Mouse (Mus musculus) heart, embryonic 10.5 days (tissue): ENCODE measurements around the gene Dmd. TPM values are rescaled to one million over a fixed set of nuclear protein-coding genes. Genes with fewer than 3 reads are reported as not detected.
"Not testable (repeated sequence)": the region's sequence is repeated elsewhere in the genome, so short reads cannot be mapped to it uniquely, and the experiment has no call there.

Source experiments
- DNase-seq: peaks from one replicate; pipeline ENCODE4 v3.0.0-alpha.2; 2017; ENCODE audit warnings: low spot score
- H3K27ac ChIP-seq: fragments of 300-500 bp; sonication (generic); 2 replicates; pipeline ENCODE4 v1.5.1; 2016; ENCODE audit warnings: mild to moderate bottlenecking
- H3K27me3 ChIP-seq: fragments of 300-500 bp; sonication (generic); 2 replicates; pipeline ENCODE4 v1.6.1; 2016; ENCODE audit warnings: mild to moderate bottlenecking; ENCODE audit not compliant: poor library complexity, insufficient read depth, severe bottlenecking
- H3K36me3 ChIP-seq: fragments of 300-500 bp; sonication (generic); 2 replicates; pipeline ENCODE4 v1.6.1; 2016; ENCODE audit warnings: mild to moderate bottlenecking, moderate library complexity
- H3K4me1 ChIP-seq: fragments of 300-500 bp; sonication (generic); 2 replicates; pipeline ENCODE4 v1.6.1; 2016; ENCODE audit warnings: mild to moderate bottlenecking
- H3K4me3 ChIP-seq: fragments of 300-500 bp; sonication (generic); 2 replicates; pipeline ENCODE4 v1.5.1; 2016; ENCODE audit warnings: mild to moderate bottlenecking, moderate library complexity
- H3K9me3 ChIP-seq: fragments of 300-500 bp; sonication (generic); 2 replicates; pipeline ENCODE4 v1.6.1; 2016; ENCODE audit warnings: mild to moderate bottlenecking, moderate library complexity
- WGBS: fragments of 180-500 bp; shearing (Covaris S2); methylation state at CpG from one replicate; pipeline ENCODE4 v1.1.7; 2016; 5-methylcytosine and 5-hydroxymethylcytosine counted together
- polyA plus RNA-seq: library from polyadenylated mRNA; unstranded; fragments of >200 nt; fragmentation: Nextera tagmentation; extraction: Ambion mirVana; gene quantifications from 2 replicates; pipeline ENCODE4 v1.2.1, GENCODE M21; 2016

The Dmd gene
- polyA plus RNA-seq, 1 experiment from 2014 or later, result 18.1 TPM

- no peak overlapping the region for H3K27ac ChIP-seq
- no peak overlapping the region for H3K4me3 ChIP-seq
- H3K9me3 ChIP-seq, result no peaks in the 10 kb centered on the region
- no peak for DNase-seq
- H3K27me3 ChIP-seq, result no peaks in the 10 kb centered on the region
- no peaks in the 10 kb centered on the region for H3K4me1 ChIP-seq
- H3K36me3 ChIP-seq, result no peaks in the 10 kb centered on the region
Observed at GRCm38 (mm10) chrX:83787406-83787805, 838.7 kb downstream of the Dmd start.

GRCm38 (mm10) chrX:83867469-83867868 lies 918.8 kb downstream of the Dmd start:
- DNase-seq, H3K9me3 ChIP-seq, H3K4me1 ChIP-seq, H3K36me3 ChIP-seq, H3K27me3 ChIP-seq, H3K27ac ChIP-seq, H3K4me3 ChIP-seq: not testable (repeated sequence)
- 42% methylated on average over 9 of the region's 9 CpGs for WGBS

- H3K27ac ChIP-seq, H3K27me3 ChIP-seq, H3K36me3 ChIP-seq, H3K9me3 ChIP-seq, H3K4me1 ChIP-seq, H3K4me3 ChIP-seq, DNase-seq: not testable (repeated sequence)
- WGBS, result 84% methylated on average over 11 of the region's 11 CpGs
Observed at GRCm38 (mm10) chrX:83875389-83875788, 926.7 kb downstream of the Dmd start.

GRCm38 (mm10) chrX:83975895-83976294 lies 1027.2 kb downstream of the Dmd start:
- Histone ChIP-seq H3K4me1 (no peaks in the 10 kb centered on the region), H3K4me3 (no peak overlapping the region), H3K27me3 (no peaks in the 10 kb centered on the region), H3K36me3 (no peaks in the 10 kb centered on the region), H3K27ac (no peak overlapping the region), H3K9me3 (no peaks in the 10 kb centered on the region)
- DNase-seq, result no peak
- 51% methylated on average over 1 of the region's 1 CpGs for WGBS

DNA sequence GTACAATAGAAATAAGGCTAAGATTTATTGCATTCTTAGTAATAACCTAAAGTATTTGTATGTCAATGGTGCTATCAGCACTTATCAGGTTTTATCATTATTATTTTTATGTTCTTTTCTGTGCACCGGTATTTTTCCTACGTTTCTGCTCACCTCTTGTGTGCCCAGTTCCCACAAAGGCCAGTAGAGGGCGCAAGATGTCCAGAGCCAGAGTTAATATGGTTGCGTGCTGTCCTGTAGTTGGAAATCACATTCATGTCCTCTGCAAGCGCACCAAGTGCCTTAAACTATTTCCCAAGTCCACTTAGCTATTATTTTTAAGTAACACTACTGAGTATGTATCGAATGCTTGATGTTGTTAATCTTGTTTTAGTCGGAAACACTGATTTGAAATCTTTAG lies 1052.6 kb downstream of the Dmd start:
- no peak for DNase-seq

GRCm38 (mm10) chrX:84062431-84062830 lies 1113.8 kb downstream of the Dmd start:
- not testable (repeated sequence) for H3K27me3 ChIP-seq, H3K27ac ChIP-seq, H3K4me3 ChIP-seq, H3K36me3 ChIP-seq, DNase-seq, H3K9me3 ChIP-seq, H3K4me1 ChIP-seq
- WGBS, result 79% methylated on average over 3 of the region's 3 CpGs

More for the DNA sequence above, 1052.6 kb downstream of the Dmd start:
- no peaks in the 10 kb centered on the region for H3K4me1 ChIP-seq
- H3K4me3 ChIP-seq, result no peak overlapping the region
- no peaks in the 10 kb centered on the region for H3K36me3 ChIP-seq
- 38% methylated on average over 7 of the region's 7 CpGs for WGBS
- H3K9me3 ChIP-seq, result no peaks in the 10 kb centered on the region
- no peak overlapping the region for H3K27ac ChIP-seq
- H3K27me3 ChIP-seq, result no peaks in the 10 kb centered on the region

DNA sequence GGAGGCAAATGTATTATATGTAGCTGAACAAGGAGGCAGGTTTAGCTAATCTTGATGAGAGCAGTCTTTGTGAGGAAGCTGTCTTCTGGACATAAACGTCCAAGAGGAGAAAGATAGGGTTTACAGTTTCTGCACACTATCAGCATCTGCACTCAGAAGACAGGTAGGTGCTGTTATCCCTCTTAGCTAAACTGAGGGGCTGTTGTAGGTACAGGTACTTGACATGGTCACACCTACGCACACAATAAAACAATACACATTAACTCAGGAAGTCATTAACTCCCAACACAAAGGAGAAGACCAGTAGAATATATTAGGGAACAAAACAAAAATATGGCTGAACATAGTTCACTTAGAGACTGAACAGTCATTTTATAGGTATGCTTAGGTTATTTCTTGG lies 1217.2 kb downstream of the Dmd start:
- H3K27me3 ChIP-seq, result no peaks in the 10 kb centered on the region
- WGBS, result 70% methylated on average over 2 of the region's 2 CpGs
- no peaks in the 10 kb centered on the region for H3K9me3 ChIP-seq
- DNase-seq, result no peak
- no peak overlapping the region for H3K27ac ChIP-seq
- no peak overlapping the region for H3K4me3 ChIP-seq
- H3K4me1 ChIP-seq, result no peaks in the 10 kb centered on the region
- no peaks in the 10 kb centered on the region for H3K36me3 ChIP-seq

- Histone ChIP-seq H3K27me3 (no peaks in the 10 kb centered on the region), H3K9me3 (no peaks in the 10 kb centered on the region), H3K27ac (no peak overlapping the region), H3K4me1 (no peaks in the 10 kb centered on the region), H3K36me3 (no peaks in the 10 kb centered on the region), H3K4me3 (no peak overlapping the region)
- no peak for DNase-seq
- 65% methylated on average over 2 of the region's 2 CpGs for WGBS
Observed at GRCm38 (mm10) chrX:84241297-84241859, 1292.7 kb downstream of the Dmd start.

GRCm38 (mm10) chrX:84330593-84330992 lies 1381.9 kb downstream of the Dmd start:
- Histone ChIP-seq H3K9me3 (no peaks in the 10 kb centered on the region), H3K36me3 (no peaks in the 10 kb centered on the region), H3K4me3 (no peak overlapping the region), H3K4me1 (no peaks in the 10 kb centered on the region), H3K27me3 (no peaks in the 10 kb centered on the region), H3K27ac (no peak overlapping the region)
- no peak for DNase-seq

DNA sequence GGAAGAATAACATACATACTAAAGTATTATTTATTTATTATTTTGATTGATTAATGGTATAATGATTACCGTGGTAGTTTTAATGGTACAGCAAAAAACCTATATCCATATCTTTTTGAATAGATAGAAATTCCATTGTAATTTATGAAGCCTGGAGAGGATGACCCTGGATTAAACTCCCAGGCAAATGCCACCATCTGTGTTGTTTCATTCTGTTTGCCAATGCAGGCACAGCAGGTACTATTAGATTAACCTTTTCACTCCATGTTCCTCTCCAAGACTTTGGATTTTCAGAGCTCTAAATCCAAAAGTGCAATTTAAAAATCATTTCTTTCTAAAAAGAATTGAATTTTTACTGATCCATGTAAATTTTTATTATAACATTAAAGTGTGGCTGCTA lies 1383.5 kb downstream of the Dmd start:
- Histone ChIP-seq H3K4me3 (no peak overlapping the region), H3K36me3 (no peaks in the 10 kb centered on the region), H3K27me3 (no peaks in the 10 kb centered on the region), H3K27ac (no peak overlapping the region), H3K4me1 (no peaks in the 10 kb centered on the region), H3K9me3 (no peaks in the 10 kb centered on the region)
- DNase-seq, result no peak
- WGBS, result 93% methylated on average over 1 of the region's 1 CpGs

DNA sequence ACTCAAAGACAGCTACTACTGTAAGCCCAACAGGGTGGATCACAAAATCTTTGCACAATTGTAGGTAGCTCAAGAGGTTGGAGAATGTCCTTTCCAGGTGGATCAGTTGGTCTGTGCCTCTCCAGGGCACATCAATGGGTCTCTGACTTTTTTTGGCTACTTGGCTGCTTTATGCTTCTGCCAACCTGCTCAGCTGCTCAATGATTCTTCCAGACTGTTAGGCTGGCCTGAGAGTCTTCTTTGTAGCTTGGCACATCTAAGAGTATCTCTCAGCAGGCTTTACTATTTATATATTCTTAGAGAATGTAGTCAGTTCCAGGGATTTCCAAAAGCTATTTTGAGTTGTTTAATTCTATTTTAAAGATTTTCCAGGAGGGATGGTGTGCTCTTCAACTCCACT lies 1416.3 kb downstream of the Dmd start:
- no peak overlapping the region for H3K4me3 ChIP-seq
- H3K36me3 ChIP-seq, result no peaks in the 10 kb centered on the region
- DNase-seq, result no peak
- H3K9me3 ChIP-seq, result no peaks in the 10 kb centered on the region
- no peaks in the 10 kb centered on the region for H3K27me3 ChIP-seq
- H3K4me1 ChIP-seq, result no peaks in the 10 kb centered on the region
- no peak overlapping the region for H3K27ac ChIP-seq

GRCm38 (mm10) chrX:84435608-84436007 lies 1486.9 kb downstream of the Dmd start:
- Histone ChIP-seq H3K27me3 (no peaks in the 10 kb centered on the region), H3K9me3 (no peaks in the 10 kb centered on the region), H3K4me1 (no peaks in the 10 kb centered on the region), H3K4me3 (no peak overlapping the region), H3K27ac (no peak overlapping the region), H3K36me3 (no peaks in the 10 kb centered on the region)
- no peak for DNase-seq
- 70% methylated on average over 4 of the region's 4 CpGs for WGBS

GRCm38 (mm10) chrX:84436556-84436955 lies 1487.9 kb downstream of the Dmd start:
- Histone ChIP-seq H3K36me3 (no peaks in the 10 kb centered on the region), H3K4me3 (no peak overlapping the region), H3K4me1 (no peaks in the 10 kb centered on the region), H3K9me3 (no peaks in the 10 kb centered on the region), H3K27me3 (no peaks in the 10 kb centered on the region), H3K27ac (no peak overlapping the region)
- 75% methylated on average over 4 of the region's 4 CpGs for WGBS
- no peak for DNase-seq

GRCm38 (mm10) chrX:84442996-84443395 lies 1494.3 kb downstream of the Dmd start:
- Histone ChIP-seq H3K9me3 (no peaks in the 10 kb centered on the region), H3K36me3 (no peaks in the 10 kb centered on the region), H3K4me1 (no peaks in the 10 kb centered on the region), H3K27ac (no peak overlapping the region), H3K27me3 (no peaks in the 10 kb centered on the region), H3K4me3 (no peak overlapping the region)
- no peak for DNase-seq
- 63% methylated on average over 3 of the region's 3 CpGs for WGBS
